Mouse (Mus musculus): Measurements from ENCODE around the gene Oog3. TPM values are rescaled to one million over a fixed set of nuclear protein-coding genes. Genes with fewer than 3 reads are reported as not detected.

Oog3 gene
- polyA plus RNA-seq (2014; fragmentation: Illumina TruSeq; extraction: RNeasy Lipid Tissue Mini Kit (QIAGEN cat#74804); ENCODE audit: low read depth, low replicate concordance): not detected

GRCm38 (mm10) chr4:144162563-144162962 lies at the start of gene Oog3:
Gene Oog3 (minus strand): TSS chr4:144162663.

GRCm38 (mm10) chr4:144190419-144190818 lies 28.0 kb upstream of the Oog3 start, which contains the start of gene Oog2:
Gene Oog2 (plus strand): TSS chr4:144190719.

Other genes starting within 250 kb of the Oog3 start
- gene Pramef25, start 211.6 kb downstream of the Oog3 start, polyA plus RNA-seq (2014; fragmentation: Illumina TruSeq; extraction: RNeasy Lipid Tissue Mini Kit (QIAGEN cat#74804); ENCODE audit: low read depth, low replicate concordance): not detected
- gene Gm13101, start 195.7 kb downstream of the Oog3 start, polyA plus RNA-seq (2014; fragmentation: Illumina TruSeq; extraction: RNeasy Lipid Tissue Mini Kit (QIAGEN cat#74804); ENCODE audit: low read depth, low replicate concordance): not detected
- gene Pramef17, start 168.3 kb downstream of the Oog3 start, polyA plus RNA-seq (2014; fragmentation: Illumina TruSeq; extraction: RNeasy Lipid Tissue Mini Kit (QIAGEN cat#74804); ENCODE audit: low read depth, low replicate concordance): not detected
- gene Pramel4, start 103.5 kb downstream of the Oog3 start, polyA plus RNA-seq (2014; fragmentation: Illumina TruSeq; extraction: RNeasy Lipid Tissue Mini Kit (QIAGEN cat#74804); ENCODE audit: low read depth, low replicate concordance): not detected
- not detected for gene Gm13102, start 56.2 kb downstream of the Oog3 start, polyA plus RNA-seq (2014; fragmentation: Illumina TruSeq; extraction: RNeasy Lipid Tissue Mini Kit (QIAGEN cat#74804); ENCODE audit: low read depth, low replicate concordance)
- not detected for gene Oog2, start 28.1 kb upstream of the Oog3 start, polyA plus RNA-seq (2014; fragmentation: Illumina TruSeq; extraction: RNeasy Lipid Tissue Mini Kit (QIAGEN cat#74804); ENCODE audit: low read depth, low replicate concordance)
- not detected for gene C87977, start 50.7 kb upstream of the Oog3 start, polyA plus RNA-seq (2014; fragmentation: Illumina TruSeq; extraction: RNeasy Lipid Tissue Mini Kit (QIAGEN cat#74804); ENCODE audit: low read depth, low replicate concordance)
- not detected for gene Pramel5, start 117.8 kb upstream of the Oog3 start, polyA plus RNA-seq (2014; fragmentation: Illumina TruSeq; extraction: RNeasy Lipid Tissue Mini Kit (QIAGEN cat#74804); ENCODE audit: low read depth, low replicate concordance)
- not detected for gene Gm13128, start 167.6 kb upstream of the Oog3 start, polyA plus RNA-seq (2014; fragmentation: Illumina TruSeq; extraction: RNeasy Lipid Tissue Mini Kit (QIAGEN cat#74804); ENCODE audit: low read depth, low replicate concordance)
- gene Gm13119, start 195.3 kb upstream of the Oog3 start, polyA plus RNA-seq (2014; fragmentation: Illumina TruSeq; extraction: RNeasy Lipid Tissue Mini Kit (QIAGEN cat#74804); ENCODE audit: low read depth, low replicate concordance): not detected
- gene Pramef20, start 215.3 kb upstream of the Oog3 start, polyA plus RNA-seq (2014; fragmentation: Illumina TruSeq; extraction: RNeasy Lipid Tissue Mini Kit (QIAGEN cat#74804); ENCODE audit: low read depth, low replicate concordance): not detected
- not detected for gene Pramef12, start 245.8 kb upstream of the Oog3 start, polyA plus RNA-seq (2014; fragmentation: Illumina TruSeq; extraction: RNeasy Lipid Tissue Mini Kit (QIAGEN cat#74804); ENCODE audit: low read depth, low replicate concordance)

All from heart, adult 10 weeks (tissue).